Mouse (Mus musculus): ENCODE data around the gene Ltbp4. TPM values are rescaled to one million over a fixed set of nuclear protein-coding genes. Genes with fewer than 3 reads are reported as not detected.

Gene Ltbp4
- polyA plus RNA-seq, 1 experiment: 76.9 TPM

DNA sequence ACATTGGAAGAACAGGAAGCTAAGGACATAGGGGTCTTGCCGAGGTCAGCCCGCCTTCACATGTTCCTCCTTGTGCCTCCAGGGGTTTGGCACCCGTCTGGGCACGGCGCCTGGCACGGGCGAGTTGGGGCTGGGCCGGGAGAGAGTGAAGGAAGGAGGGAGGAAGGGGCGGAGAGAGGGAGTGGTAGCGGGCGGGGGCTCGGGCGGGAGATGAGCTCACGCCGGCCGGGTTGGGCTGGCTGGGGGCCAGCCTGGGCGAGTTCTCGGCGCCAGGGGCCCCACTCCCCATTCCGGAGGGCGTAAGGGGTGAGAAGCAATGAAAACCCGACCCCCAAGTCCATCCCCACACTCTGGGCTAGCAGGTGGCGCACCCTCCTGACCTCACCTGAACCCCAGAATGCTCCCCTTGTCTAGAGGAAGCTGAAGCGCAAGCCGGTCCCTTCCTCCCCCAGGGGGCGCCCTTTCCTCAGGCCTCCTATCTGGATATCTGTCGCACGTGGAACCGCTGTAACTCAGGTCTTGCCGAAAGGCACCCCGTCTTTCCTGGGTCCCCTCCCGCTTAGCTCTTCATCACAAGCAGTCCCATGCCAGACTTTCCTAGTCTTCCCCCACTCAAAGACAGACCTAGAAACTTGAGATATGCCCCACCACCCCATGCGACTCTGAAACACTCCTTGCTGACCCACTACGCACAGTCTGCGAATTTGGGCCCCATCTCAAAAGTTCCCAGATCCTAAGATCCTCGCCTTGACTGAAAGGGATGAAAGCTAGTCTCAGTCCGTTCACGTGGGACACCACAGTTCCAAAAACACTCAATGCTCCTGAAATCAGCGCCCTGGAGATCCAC lies 4.9 kb downstream of the Ltbp4 start:
- peak; percentile 91 for DNase-seq
- H3K27ac ChIP-seq (ENCODE audit: insufficient read depth, low read depth, low read length): peak overlapping the region; percentile 87
- H3K4me1 ChIP-seq (ENCODE audit: control insufficient read depth, insufficient read depth, low read length): peaks cover 8% of the 10 kb centered on the region; the same call in 1 of the 2 replicates
- H3K4me3 ChIP-seq (ENCODE audit: insufficient read depth, low read depth, low read length): peak overlapping the region; percentile 51
- no peaks in the 10 kb centered on the region for H3K36me3 ChIP-seq (ENCODE audit: control insufficient read depth, insufficient read depth, low read length)
- 1% methylated on average over 38 of the region's 39 CpGs for WGBS
- H3K27me3 ChIP-seq (replicated peaks; ENCODE audit: control insufficient read depth, insufficient read depth, low read length): no peaks in the 10 kb centered on the region
- TF ChIP-seq CTCF (conservative IDR thresholded peaks at IDR 0.05; ENCODE audit: insufficient read depth, insufficient read length, low read depth, low read length): peak; percentile 81
- no peak for TF ChIP-seq POLR2A (IDR thresholded peaks at IDR 0.05; ENCODE audit: low read depth, low read length)

DNA sequence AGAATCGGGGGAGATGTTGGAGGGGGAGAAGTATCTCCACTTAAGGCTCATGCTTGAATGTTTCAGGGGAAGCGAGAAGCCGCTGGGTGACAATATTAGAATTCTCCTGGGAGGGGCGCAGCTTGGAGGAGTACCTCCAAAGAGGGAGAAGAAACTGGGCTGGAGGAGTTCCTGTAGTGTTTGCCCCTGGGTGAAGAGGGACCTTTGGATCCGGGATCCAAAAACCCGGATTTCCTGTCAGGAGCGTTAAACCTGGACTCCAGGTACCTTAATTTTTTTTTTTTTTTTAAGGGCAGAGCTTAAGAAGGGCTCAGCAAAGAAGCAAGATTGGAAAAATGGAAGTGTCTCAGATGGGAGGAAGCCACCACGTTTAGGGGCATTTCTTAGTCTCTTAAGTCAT lies 5.6 kb downstream of the Ltbp4 start:
- Histone ChIP-seq H3K4me3 (ENCODE audit: insufficient read depth, low read depth, low read length) (peak overlapping the region; percentile 51), H3K27ac (ENCODE audit: insufficient read depth, low read depth, low read length) (peak overlapping the region; percentile 87), H3K27me3 (replicated peaks; ENCODE audit: control insufficient read depth, insufficient read depth, low read length) (no peaks in the 10 kb centered on the region), H3K36me3 (ENCODE audit: control insufficient read depth, insufficient read depth, low read length) (no peaks in the 10 kb centered on the region), H3K4me1 (ENCODE audit: control insufficient read depth, insufficient read depth, low read length) (peaks cover 8% of the 10 kb centered on the region; the same call in 1 of the 2 replicates)
- TF ChIP-seq POLR2A (IDR thresholded peaks at IDR 0.05; ENCODE audit: low read depth, low read length) (no peak), CTCF (conservative IDR thresholded peaks at IDR 0.05; ENCODE audit: insufficient read depth, insufficient read length, low read depth, low read length) (no peak)
- DNase-seq: no peak
- 4% methylated on average over 8 of the region's 8 CpGs for WGBS

DNA sequence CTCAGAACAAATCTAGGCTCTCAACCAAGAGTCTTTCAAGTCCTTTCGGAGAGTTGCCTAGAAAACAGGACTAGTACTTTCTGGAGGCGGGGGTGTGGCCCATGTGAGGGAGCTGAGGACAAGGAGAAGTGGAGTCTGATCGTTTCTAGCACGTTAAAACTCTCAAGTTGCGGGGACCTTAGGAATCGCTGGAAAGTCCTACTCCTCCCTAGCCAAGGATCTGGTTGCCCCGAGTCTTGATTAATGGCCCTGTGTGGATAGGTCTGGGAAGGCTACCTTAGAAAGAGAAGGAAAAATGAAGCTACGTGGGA lies 6.0 kb downstream of the Ltbp4 start:
- peak overlapping the region; percentile 46 for H3K4me3 ChIP-seq (ENCODE audit: insufficient read depth, low read depth, low read length)
- no peaks in the 10 kb centered on the region for H3K27me3 ChIP-seq (replicated peaks; ENCODE audit: control insufficient read depth, insufficient read depth, low read length)
- WGBS: 5% methylated on average over 8 of the region's 8 CpGs
- peak overlapping the region; percentile 87 for H3K27ac ChIP-seq (ENCODE audit: insufficient read depth, low read depth, low read length)
- TF ChIP-seq POLR2A (IDR thresholded peaks at IDR 0.05; ENCODE audit: low read depth, low read length) (no peak), CTCF (conservative IDR thresholded peaks at IDR 0.05; ENCODE audit: insufficient read depth, insufficient read length, low read depth, low read length) (no peak)
- DNase-seq: no peak
- H3K36me3 ChIP-seq (ENCODE audit: control insufficient read depth, insufficient read depth, low read length): no peaks in the 10 kb centered on the region
- peaks cover 8% of the 10 kb centered on the region; the same call in 1 of the 2 replicates for H3K4me1 ChIP-seq (ENCODE audit: control insufficient read depth, insufficient read depth, low read length)

DNA sequence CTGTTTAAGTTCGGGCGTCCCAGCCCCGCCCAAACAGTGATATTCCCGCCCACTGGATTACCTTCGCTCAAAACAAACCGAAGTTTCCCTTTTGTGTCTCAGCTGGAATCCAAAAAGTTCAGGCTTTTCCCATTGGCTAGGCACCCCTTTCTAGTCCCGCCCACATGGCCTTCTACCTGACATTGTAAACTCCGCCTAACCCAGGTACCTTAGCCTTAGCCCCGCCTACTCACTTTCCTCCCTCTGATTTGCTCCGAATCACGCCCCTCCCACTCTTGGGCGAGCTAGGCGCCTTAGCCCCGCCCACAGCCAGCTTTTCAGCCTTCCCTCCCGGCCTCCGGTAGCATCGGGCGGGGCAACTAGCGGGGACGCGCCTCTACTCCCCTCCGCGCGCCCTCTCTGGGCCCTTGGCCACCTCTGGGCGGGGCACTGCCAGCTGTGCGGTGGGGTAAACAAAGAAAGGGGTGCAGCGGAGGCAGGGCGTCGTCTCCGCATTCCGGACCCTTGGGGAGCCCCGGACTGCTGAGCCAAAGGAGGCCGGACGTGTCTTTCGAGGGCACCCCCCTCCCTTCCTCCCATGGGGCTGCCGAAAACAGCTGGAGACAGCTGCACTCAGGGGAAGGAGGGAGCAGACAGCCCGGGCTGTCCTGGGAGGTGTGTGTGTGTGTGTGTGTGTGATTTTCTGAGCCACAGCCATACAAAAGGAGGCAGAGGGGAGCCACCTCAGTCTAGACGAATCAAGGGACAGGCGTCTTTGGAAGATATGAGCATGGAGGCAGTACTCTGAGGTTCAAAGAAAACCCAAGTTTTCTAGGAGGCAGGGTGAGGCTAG lies 6.6 kb downstream of the Ltbp4 start:
- Histone ChIP-seq H3K4me1 (ENCODE audit: control insufficient read depth, insufficient read depth, low read length) (peaks cover 8% of the 10 kb centered on the region; the same call in 1 of the 2 replicates), H3K4me3 (ENCODE audit: insufficient read depth, low read depth, low read length) (peak overlapping the region; percentile 46), H3K36me3 (ENCODE audit: control insufficient read depth, insufficient read depth, low read length) (no peaks in the 10 kb centered on the region), H3K27ac (ENCODE audit: insufficient read depth, low read depth, low read length) (peak overlapping the region; percentile 87), H3K27me3 (replicated peaks; ENCODE audit: control insufficient read depth, insufficient read depth, low read length) (no peaks in the 10 kb centered on the region)
- DNase-seq: peak; percentile 98
- TF ChIP-seq CTCF (conservative IDR thresholded peaks at IDR 0.05; ENCODE audit: insufficient read depth, insufficient read length, low read depth, low read length) (no peak), POLR2A (IDR thresholded peaks at IDR 0.05; ENCODE audit: low read depth, low read length) (no peak)
- WGBS: under 1% methylated on average over 39 of the region's 39 CpGs

DNA sequence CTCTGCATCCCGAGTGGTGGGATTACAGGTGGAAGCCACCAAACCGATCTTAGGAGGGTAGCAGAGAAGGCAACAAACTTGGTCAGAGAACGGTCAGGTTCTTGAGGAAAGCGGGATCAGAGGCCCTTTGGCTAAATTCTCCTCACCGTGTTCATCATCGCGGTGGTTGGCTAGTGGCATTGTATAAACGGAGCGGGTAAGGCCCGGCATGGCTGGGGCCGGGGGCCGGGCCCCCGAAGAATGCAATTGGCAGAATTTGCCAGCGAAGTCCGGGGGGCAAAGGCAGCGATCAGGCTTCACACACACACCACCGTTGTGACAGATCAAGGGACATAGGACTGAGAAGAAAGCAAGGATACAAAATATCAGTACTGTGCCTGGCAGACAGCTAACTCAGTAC lies 7.5 kb downstream of the Ltbp4 start:
- Histone ChIP-seq H3K27ac (ENCODE audit: insufficient read depth, low read depth, low read length) (no peak overlapping the region), H3K4me1 (ENCODE audit: control insufficient read depth, insufficient read depth, low read length) (peaks cover 8% of the 10 kb centered on the region; the same call in 1 of the 2 replicates), H3K27me3 (replicated peaks; ENCODE audit: control insufficient read depth, insufficient read depth, low read length) (no peaks in the 10 kb centered on the region), H3K4me3 (ENCODE audit: insufficient read depth, low read depth, low read length) (no peak overlapping the region), H3K36me3 (ENCODE audit: control insufficient read depth, insufficient read depth, low read length) (no peaks in the 10 kb centered on the region)
- TF ChIP-seq CTCF (conservative IDR thresholded peaks at IDR 0.05; ENCODE audit: insufficient read depth, insufficient read length, low read depth, low read length) (no peak), POLR2A (IDR thresholded peaks at IDR 0.05; ENCODE audit: low read depth, low read length) (no peak)
- no peak for DNase-seq
- WGBS: 33% methylated on average over 17 of the region's 17 CpGs

DNA sequence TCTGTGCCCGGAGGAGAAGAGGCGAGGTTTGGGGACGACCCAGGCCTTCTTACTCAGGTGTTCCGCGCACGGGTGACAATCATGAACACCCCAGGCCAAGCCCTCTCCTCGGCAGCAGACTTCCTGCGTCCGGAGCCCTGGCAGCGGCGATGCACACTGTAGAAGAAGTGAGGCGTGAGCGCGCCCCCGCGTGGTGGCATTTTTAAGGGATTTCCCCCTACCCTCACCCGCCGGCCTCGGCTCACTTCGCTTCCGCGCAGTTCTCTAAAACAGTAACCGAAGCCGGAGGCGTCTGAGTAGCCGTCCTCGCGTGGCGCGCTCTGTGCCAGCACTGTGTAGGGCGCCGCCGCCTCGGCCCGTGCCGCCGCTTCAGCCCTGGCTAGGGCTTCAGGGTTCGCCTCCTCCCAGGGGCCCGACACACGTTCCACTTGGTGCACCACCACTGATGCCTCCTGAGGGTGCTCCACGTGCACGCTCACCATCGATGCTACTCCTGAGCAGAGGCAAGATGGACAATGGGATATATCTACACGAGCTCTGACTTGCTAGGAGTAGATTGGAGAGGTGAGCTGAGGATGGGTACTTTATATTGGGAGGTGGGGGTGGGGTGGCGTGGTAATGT lies 8.1 kb downstream of the Ltbp4 start:
- 7% methylated on average over 45 of the region's 45 CpGs for whole genome bisulfite sequencing
- Histone ChIP-seq H3K27ac (ENCODE audit: insufficient read depth, low read depth, low read length) (no peak overlapping the region), H3K4me1 (ENCODE audit: control insufficient read depth, insufficient read depth, low read length) (peaks cover 8% of the 10 kb centered on the region; the same call in 1 of the 2 replicates), H3K27me3 (replicated peaks; ENCODE audit: control insufficient read depth, insufficient read depth, low read length) (no peaks in the 10 kb centered on the region), H3K4me3 (ENCODE audit: insufficient read depth, low read depth, low read length) (peak overlapping the region; percentile 21; the same call in 1 of the 2 replicates), H3K36me3 (ENCODE audit: control insufficient read depth, insufficient read depth, low read length) (no peaks in the 10 kb centered on the region)
- peak; percentile 90 for DNase-seq
- peak; percentile 68 for TF ChIP-seq CTCF (conservative IDR thresholded peaks at IDR 0.05; ENCODE audit: insufficient read depth, insufficient read length, low read depth, low read length)
- TF ChIP-seq POLR2A (IDR thresholded peaks at IDR 0.05; ENCODE audit: low read depth, low read length): no peak

All from kidney, adult 2 months (tissue).